Mouse (Mus musculus) frontal cortex, adult (tissue): ENCODE data around the gene Olfr68.
"Not testable (repeated sequence)": the region's sequence is repeated elsewhere in the genome, so short reads cannot be mapped to it uniquely, and the experiment has no call there.

Experiments used
- ATAC-seq: cut with Nextera tagmentation; 2 replicates; pipeline ENCODE4 v1.9.2; 2017; ENCODE audit warnings: mild to moderate bottlenecking, moderate library complexity, mixed read lengths; ENCODE audit not compliant: low TSS enrichment

Gene Olfr68

GRCm38 (mm10) chr7:103767687-103768086 lies 11.8 kb downstream of the Olfr68 start:
- not testable (repeated sequence) for ATAC-seq

- ATAC-seq: not testable (repeated sequence)
Measured at GRCm38 (mm10) chr7:103762212-103762611, 17.3 kb downstream of the Olfr68 start.

DNA sequence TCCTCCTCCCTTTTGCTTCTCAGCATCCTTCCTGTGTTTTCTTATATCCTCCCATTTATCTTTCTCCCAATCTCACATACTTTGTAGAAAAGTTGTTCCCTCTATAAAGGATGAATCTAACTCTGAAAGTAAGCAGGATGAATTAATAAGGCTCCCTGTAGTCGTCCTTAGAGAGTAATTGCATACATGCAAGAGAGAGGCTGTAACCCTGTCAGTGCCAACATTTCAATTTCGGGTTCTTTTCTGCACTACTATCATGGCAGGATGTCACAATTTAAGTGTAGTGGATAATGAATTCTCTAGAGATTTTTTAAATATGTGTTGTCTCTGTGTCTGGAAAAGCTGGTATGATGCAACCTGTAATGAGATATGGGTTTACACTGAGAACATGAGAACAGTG lies 22.3 kb downstream of the Olfr68 start, which contains the start of gene Olfr630:
Gene Olfr630, minus strand, starts transcription at position 101 of the 400 bp plus-strand sequence.
- no peak for ATAC-seq

DNA sequence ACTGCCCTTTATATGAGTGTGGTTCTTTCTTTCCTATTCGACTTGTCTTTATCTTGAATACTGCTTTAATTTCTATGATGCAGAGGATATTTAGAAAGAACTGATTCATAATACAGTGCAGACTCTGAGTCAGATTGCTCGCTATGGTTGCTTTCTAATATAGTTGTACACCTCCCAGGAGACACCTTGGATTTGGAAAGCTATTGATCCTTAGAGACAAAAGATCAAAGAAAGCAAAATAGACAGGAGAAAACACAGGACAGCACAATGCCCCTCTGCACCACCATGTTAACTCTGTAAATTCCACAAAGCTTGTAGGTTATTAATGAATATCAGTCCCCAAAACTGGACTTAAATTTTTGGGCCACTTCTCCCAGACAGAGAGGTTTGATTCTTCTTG lies 34.7 kb downstream of the Olfr68 start, which contains the start of gene Olfr629:
Gene Olfr629, minus strand, starts transcription at position 101 of the 400 bp plus-strand sequence.
- no peak for ATAC-seq

GRCm38 (mm10) chr7:103730074-103730473 lies 49.4 kb downstream of the Olfr68 start, which contains the start of gene Olfr628:
TSS of gene Olfr628 (plus strand) at chr7:103730374.
- no peak for ATAC-seq
